Mouse (Mus musculus) lung, embryonic 14.5 days (tissue): ENCODE results near the gene Csrnp1. TPM values are rescaled to one million over a fixed set of nuclear protein-coding genes. Genes with fewer than 3 reads are reported as not detected.

Experiments
- ATAC-seq: fragments of 200-750 bp; cut with Nextera tagmentation; 2 replicates; pipeline ENCODE4 v1.8.0; 2017; ENCODE audit warnings: mild to moderate bottlenecking, moderate TSS enrichment, moderate library complexity; ENCODE audit not compliant: insufficient read depth
- DNase-seq: peaks from one replicate; pipeline ENCODE4 v3.0.0-alpha.2; 2015
- H3K27ac ChIP-seq: fragments of 300-500 bp; sonication (generic); 2 replicates; pipeline ENCODE4 v1.5.1; 2014; ENCODE audit warnings: low read depth, mild to moderate bottlenecking, moderate library complexity
- H3K27me3 ChIP-seq: fragments of 300-500 bp; sonication (generic); 2 replicates; pipeline ENCODE4 v1.6.1; 2014; ENCODE audit warnings: low read length, control low read depth; ENCODE audit not compliant: insufficient read depth
- H3K36me3 ChIP-seq: fragments of 300-500 bp; sonication (generic); 2 replicates; pipeline ENCODE4 v1.6.1; 2014; ENCODE audit warnings: control low read depth; ENCODE audit not compliant: insufficient read depth
- H3K4me1 ChIP-seq: fragments of 300-500 bp; sonication (generic); 2 replicates; pipeline ENCODE4 v1.6.1; 2014; ENCODE audit warnings: antibody characterized with exemption, control low read depth; ENCODE audit not compliant: insufficient read depth
- H3K4me2 ChIP-seq: fragments of 300-500 bp; sonication (generic); 2 replicates; pipeline ENCODE4 v1.6.1; 2014; ENCODE audit warnings: mild to moderate bottlenecking
- H3K4me3 ChIP-seq: fragments of 300-500 bp; sonication (generic); 2 replicates; pipeline ENCODE4 v1.5.1; 2014; ENCODE audit warnings: low read depth, low read length
- H3K9ac ChIP-seq: fragments of 300-500 bp; sonication (generic); 2 replicates; pipeline ENCODE4 v1.6.1; 2014
- H3K9me3 ChIP-seq: fragments of 300-500 bp; sonication (generic); 2 replicates; pipeline ENCODE4 v1.6.1; 2016; ENCODE audit warnings: low read depth, low read length, control low read depth
- CTCF ChIP-seq: IDR thresholded peaks from 2 replicates; pipeline ENCODE4 v1.5.1; 2016; ENCODE audit warnings: antibody characterized with exemption, low read depth
- WGBS: fragments of 180-500 bp; shearing (Covaris S2); extraction: QIAGEN DNeasy Blood & Tissue Kit; methylation state at CpG from one replicate; pipeline ENCODE4 v1.1.7; 2014; 5-methylcytosine and 5-hydroxymethylcytosine counted together
- polyA plus RNA-seq: library from polyadenylated mRNA; unstranded; fragments of >200 nt; fragmentation: Nextera tagmentation; extraction: Ambion mirVana; gene quantifications from 2 replicates; pipeline ENCODE4 v1.2.1, GENCODE M21; 2014

Gene Csrnp1
- polyA plus RNA-seq, 1 experiment from 2014 or later = 2.2 TPM

DNA sequence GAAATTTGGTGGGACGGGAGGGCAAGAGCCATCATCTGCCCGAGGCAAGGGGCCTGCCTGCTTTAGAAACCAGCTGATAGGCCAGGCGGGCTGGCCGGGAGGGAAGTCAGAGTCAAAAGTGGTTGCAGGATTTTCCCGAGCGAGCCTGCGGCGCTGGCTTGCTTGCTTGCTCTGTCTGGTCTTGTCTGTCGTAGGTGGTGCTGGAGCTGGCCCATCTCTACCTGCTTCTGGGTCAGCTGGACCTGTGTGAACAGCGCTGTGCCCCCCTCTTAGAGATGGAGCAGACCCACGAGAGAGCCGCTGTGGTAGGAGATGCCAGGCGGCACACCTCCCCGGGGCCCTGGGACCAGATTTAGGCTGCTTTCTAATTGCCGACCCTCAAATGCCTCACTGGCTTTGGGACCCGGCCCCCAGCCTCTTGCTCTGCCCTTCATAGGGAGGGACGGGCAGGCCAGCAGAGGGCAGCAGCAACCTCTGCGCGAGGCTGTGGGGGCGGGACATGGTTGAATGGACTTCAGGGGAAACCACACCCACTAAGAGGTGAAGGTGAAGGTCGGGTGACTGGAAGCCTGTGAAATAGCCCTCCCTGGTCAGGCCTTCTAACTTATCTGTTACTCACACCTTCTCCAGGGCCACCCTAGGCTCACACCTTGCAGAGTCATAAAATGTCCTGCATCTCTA lies 21.3 kb downstream of the Csrnp1 start:
- 17% methylated on average over 21 of the region's 21 CpGs for WGBS
- peak; percentile 82 for DNase-seq

DNA sequence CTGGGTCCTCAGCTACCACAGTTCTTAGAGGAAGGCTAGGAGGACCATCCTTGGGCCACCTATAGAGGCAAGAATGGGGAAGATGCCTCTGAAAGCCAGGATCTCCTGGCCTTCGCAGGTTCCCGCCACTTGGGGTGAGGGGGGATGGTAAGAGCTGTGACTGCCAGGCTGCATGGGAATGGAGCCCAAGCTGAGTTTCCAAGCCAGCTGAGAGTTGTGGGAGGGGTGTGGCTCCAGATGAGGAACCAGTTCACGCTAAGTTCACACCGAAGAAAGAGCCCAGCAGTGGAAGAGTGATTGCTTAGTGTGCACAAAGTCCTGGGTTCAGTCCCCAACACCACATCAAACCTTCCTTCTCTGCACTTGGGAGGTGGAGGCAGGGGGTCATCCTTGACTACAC lies 22.2 kb downstream of the Csrnp1 start:
- H3K36me3 ChIP-seq = no peaks in the 10 kb centered on the region
- no peak overlapping the region for H3K9ac ChIP-seq
- no peak overlapping the region for H3K4me3 ChIP-seq
- H3K4me2 ChIP-seq = no peak overlapping the region
- no peaks in the 10 kb centered on the region for H3K9me3 ChIP-seq
- 0 out of 2 replicates have a peak, but pooled peaks cover 2% of the 10 kb centered on the region for H3K4me1 ChIP-seq
- 63% methylated on average over 4 of the region's 4 CpGs for WGBS
- DNase-seq (no peak), ATAC-seq (no peak)
- no peaks in the 10 kb centered on the region for H3K27me3 ChIP-seq
- H3K27ac ChIP-seq = no peak overlapping the region
- no peak for TF ChIP-seq CTCF

More for the DNA sequence above, 21.3 kb downstream of the Csrnp1 start:
- Histone ChIP-seq H3K36me3 (no peaks in the 10 kb centered on the region), H3K9me3 (no peaks in the 10 kb centered on the region), H3K27me3 (no peaks in the 10 kb centered on the region), H3K27ac (no peak overlapping the region), H3K4me1 (0 out of 2 replicates have a peak, but pooled peaks cover 2% of the 10 kb centered on the region), H3K4me3 (no peak overlapping the region), H3K9ac (no peak overlapping the region), H3K4me2 (peak overlapping the region; percentile 34; the same call in 1 of the 2 replicates)
- ATAC-seq = peak; percentile 71
- peak; percentile 88 for TF ChIP-seq CTCF

DNA sequence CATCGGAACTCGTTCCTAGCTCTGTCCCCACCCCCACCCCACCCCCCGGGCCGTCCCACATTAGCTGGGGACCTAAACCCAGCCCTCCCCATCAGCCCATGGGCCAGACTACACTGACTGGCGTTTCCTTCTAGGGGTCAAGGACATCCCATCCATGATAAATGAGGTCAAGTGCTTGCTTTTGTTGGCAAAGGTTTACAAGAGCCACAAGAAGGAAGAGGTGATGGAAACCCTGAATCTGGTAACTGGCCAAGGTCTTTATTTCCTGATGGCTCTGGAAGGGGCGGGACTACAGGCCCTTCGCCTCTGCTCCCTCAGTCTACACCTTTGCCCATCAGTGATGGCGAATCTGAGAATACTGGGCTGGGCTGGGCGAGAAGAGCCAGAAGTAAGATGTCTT lies 25.6 kb downstream of the Csrnp1 start:
- no peaks in the 10 kb centered on the region for H3K27me3 ChIP-seq
- DNase-seq (no peak), ATAC-seq (no peak)
- TF ChIP-seq CTCF = no peak
- no peak overlapping the region for H3K4me2 ChIP-seq
- H3K9ac ChIP-seq = no peak overlapping the region
- H3K9me3 ChIP-seq = no peaks in the 10 kb centered on the region
- H3K4me1 ChIP-seq = 0 out of 2 replicates have a peak, but pooled peaks cover 2% of the 10 kb centered on the region
- no peak overlapping the region for H3K27ac ChIP-seq
- H3K4me3 ChIP-seq = no peak overlapping the region
- no peaks in the 10 kb centered on the region for H3K36me3 ChIP-seq
- 64% methylated on average over 9 of the region's 9 CpGs for WGBS

DNA sequence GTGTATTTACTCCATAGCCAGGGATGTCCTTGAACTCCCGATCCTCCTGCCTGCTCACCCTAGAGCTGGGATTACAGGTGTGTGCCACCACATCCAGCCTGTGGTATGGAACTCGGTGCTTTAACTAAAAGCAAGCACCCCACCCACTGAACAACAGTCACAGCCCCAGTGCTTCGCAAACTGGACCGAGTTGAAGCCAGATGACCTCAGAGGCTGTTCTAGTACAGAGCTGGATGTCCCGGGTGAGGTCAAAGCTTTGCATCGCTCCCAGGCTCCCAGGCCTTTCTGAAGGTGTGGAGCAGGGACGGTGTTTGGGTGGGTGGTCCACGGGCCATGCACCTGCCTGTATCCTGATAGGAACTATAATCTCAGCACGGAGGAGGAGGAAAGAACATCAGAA lies 33.1 kb downstream of the Csrnp1 start:
- Histone ChIP-seq H3K36me3 (no peaks in the 10 kb centered on the region), H3K4me3 (no peak overlapping the region), H3K27ac (no peak overlapping the region), H3K27me3 (no peaks in the 10 kb centered on the region), H3K4me1 (no peaks in the 10 kb centered on the region), H3K9ac (no peak overlapping the region), H3K9me3 (no peaks in the 10 kb centered on the region), H3K4me2 (no peak overlapping the region)
- 79% methylated on average over 9 of the region's 9 CpGs for WGBS
- no peak for TF ChIP-seq CTCF
- DNase-seq (no peak), ATAC-seq (no peak)

DNA sequence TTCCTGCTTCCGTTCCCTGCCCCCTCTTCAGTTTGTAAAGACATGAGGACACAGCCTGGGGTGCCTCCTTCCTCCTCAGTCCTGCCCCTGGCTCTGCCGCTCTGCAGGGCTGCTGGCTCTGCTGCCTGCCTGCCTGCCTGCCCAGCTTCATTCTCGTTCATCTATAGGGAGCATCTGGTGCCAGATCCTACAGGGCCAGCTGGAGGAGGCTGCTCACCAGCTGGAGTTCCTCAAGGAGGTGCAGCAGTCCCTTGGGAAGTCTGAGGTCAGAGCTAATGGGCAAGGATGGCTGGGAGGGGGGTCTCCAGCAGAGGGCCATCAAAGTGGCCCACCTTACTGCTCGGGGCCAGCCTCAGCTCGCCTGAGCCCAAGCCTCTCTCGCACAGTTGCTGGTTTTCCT lies 34.0 kb downstream of the Csrnp1 start:
- no peak overlapping the region for H3K9ac ChIP-seq
- DNase-seq = peak; percentile 67
- WGBS = 22% methylated on average over 6 of the region's 6 CpGs
- TF ChIP-seq CTCF = no peak
- H3K27ac ChIP-seq = peak overlapping the region; percentile 7; the same call in 1 of the 2 replicates
- ATAC-seq = peak; percentile 76
- peak overlapping the region; percentile 1; the same call in 1 of the 2 replicates for H3K4me2 ChIP-seq
- H3K9me3 ChIP-seq = no peaks in the 10 kb centered on the region
- no peaks in the 10 kb centered on the region for H3K27me3 ChIP-seq
- H3K4me1 ChIP-seq = no peaks in the 10 kb centered on the region
- H3K36me3 ChIP-seq = no peaks in the 10 kb centered on the region
- H3K4me3 ChIP-seq = no peak overlapping the region

DNA sequence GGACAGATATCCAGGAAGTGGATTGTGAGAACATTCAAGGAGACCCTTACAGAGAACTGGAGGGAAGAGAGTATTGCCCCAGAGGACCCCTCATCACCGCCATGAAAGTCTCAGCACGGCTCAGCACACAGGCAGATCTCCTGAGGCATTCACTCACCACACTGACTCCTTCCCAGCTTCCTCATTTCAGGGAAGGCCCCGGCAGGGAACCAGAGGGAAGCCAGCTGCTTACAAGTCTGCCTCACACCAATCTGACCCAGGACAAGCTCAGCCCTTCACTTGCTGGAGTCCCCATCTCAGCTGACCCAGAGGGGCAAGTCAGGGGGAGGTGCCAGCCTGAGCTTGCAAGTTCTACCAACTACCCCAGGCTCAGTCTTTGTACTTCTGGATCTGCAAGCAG lies 35.7 kb downstream of the Csrnp1 start:
- Histone ChIP-seq H3K4me3 (no peak overlapping the region), H3K27me3 (no peaks in the 10 kb centered on the region), H3K36me3 (no peaks in the 10 kb centered on the region), H3K4me2 (no peak overlapping the region), H3K9me3 (no peaks in the 10 kb centered on the region), H3K4me1 (no peaks in the 10 kb centered on the region), H3K9ac (no peak overlapping the region), H3K27ac (no peak overlapping the region)
- DNase-seq (no peak), ATAC-seq (no peak)
- WGBS = 31% methylated on average over 3 of the region's 3 CpGs
- TF ChIP-seq CTCF = no peak

DNA sequence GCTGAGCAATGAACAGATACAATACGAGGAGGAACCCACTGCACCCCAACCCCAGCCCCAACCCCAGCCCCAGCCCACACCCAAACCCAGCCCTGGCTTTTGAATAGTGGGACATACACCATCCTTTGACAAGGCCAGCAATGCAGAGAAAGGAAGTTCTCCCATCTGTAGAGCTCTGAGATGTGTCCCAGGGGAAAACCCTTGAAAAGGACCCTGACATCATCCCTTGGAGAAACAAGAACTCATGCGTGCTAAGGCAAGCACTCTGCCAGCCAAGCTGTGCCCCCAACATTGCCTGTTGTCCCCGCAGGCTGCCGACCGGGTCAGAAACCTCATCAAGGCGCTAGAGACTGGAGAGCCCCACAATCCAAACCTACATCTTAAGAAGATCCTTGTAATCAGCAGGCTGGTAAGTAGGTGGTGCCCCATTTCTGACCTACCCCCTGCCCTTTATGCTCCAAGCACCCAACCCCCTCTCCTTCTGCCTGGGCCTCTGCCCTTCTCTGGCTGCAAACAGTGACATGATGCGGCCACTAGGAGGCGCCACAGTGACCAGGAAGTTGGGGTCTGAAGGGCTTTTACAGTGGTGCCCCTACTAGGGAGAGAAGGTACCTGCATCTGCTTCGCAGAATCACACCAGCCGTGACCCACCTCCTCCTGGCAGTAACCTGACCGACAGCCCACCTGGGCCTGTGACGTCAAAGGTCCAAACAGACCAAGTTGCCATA lies 39.1 kb downstream of the Csrnp1 start:
- Histone ChIP-seq H3K27ac (no peak overlapping the region), H3K4me2 (no peak overlapping the region), H3K9ac (no peak overlapping the region), H3K4me3 (no peak overlapping the region), H3K9me3 (no peaks in the 10 kb centered on the region), H3K36me3 (no peaks in the 10 kb centered on the region), H3K4me1 (no peaks in the 10 kb centered on the region), H3K27me3 (no peaks in the 10 kb centered on the region)
- peak; percentile 64 for TF ChIP-seq CTCF
- WGBS = 73% methylated on average over 12 of the region's 12 CpGs
- DNase-seq (no peak), ATAC-seq (no peak)
